Mouse (Mus musculus) C2C12 (cell line): ENCODE data around the gene Gm3448. TPM values are rescaled to one million over a fixed set of nuclear protein-coding genes. Genes with fewer than 3 reads are reported as not detected.
"Not testable (repeated sequence)": the region's sequence is repeated elsewhere in the genome, so short reads cannot be mapped to it uniquely, and the experiment has no call there.

ENCODE experiments used
- H3K27me3 ChIP-seq: one replicate; pipeline ENCODE4 v1.6.1; 2011; ENCODE audit not compliant: control insufficient read depth, insufficient read depth, insufficient read length
- H3K36me3 ChIP-seq: one replicate; pipeline ENCODE4 v1.6.1; 2011; ENCODE audit not compliant: control insufficient read depth, insufficient read depth
- H3K4me3 ChIP-seq: one replicate; pipeline ENCODE4 v1.5.1; 2011; ENCODE audit warnings: mild to moderate bottlenecking, control low read depth; ENCODE audit not compliant: poor library complexity, insufficient read depth, severe bottlenecking
- H3K79me2 ChIP-seq: one replicate; pipeline ENCODE4 v1.6.1; 2011; ENCODE audit not compliant: control insufficient read depth, insufficient read depth
- H3K79me3 ChIP-seq: one replicate; pipeline ENCODE4 v1.6.1; 2011; ENCODE audit warnings: low read depth, control low read depth
- H3ac ChIP-seq: one replicate; pipeline ENCODE3; 2011; ENCODE audit warnings: low read depth; ENCODE audit not compliant: control insufficient read depth, insufficient read length
- CEBPB ChIP-seq: IDR thresholded peaks from one replicate; pipeline ENCODE4 v1.6.1; 2011; ENCODE audit warnings: low read depth, mild to moderate bottlenecking, control low read depth, moderate library complexity
- CTCF ChIP-seq: IDR thresholded peaks from one replicate; pipeline ENCODE4 v1.5.1; 2011; ENCODE audit not compliant: control insufficient read depth, insufficient read depth, insufficient read length
- FOSL1 ChIP-seq: IDR thresholded peaks from one replicate; pipeline ENCODE4 v1.8.0; 2011; ENCODE audit warnings: mild to moderate bottlenecking, low read length; ENCODE audit not compliant: poor library complexity, insufficient read depth, severe bottlenecking
- MAX ChIP-seq: IDR thresholded peaks from one replicate; pipeline ENCODE4 v1.6.1; 2011; ENCODE audit warnings: mild to moderate bottlenecking, control low read depth
- MYOD1 ChIP-seq: IDR thresholded peaks from one replicate; pipeline ENCODE4 v1.6.1; 2011; ENCODE audit warnings: low read depth; ENCODE audit not compliant: control insufficient read depth, insufficient read length
- MYOG ChIP-seq: IDR thresholded peaks from one replicate; pipeline ENCODE4 v1.6.1; 2011; ENCODE audit not compliant: control insufficient read depth, insufficient read length; ENCODE audit errors: extremely low read depth
- USF1 ChIP-seq: IDR thresholded peaks from one replicate; pipeline ENCODE4 v1.6.1; 2011; ENCODE audit warnings: low read depth, mild to moderate bottlenecking, control low read depth, moderate library complexity
- polyA plus RNA-seq: library from polyadenylated mRNA; unstranded; fragments of >200 nt; fragmentation: generic; extraction: Trizol; gene quantifications from one replicate; pipeline ENCODE4 v1.2.1, GENCODE M21; 2012; ENCODE audit warnings: missing spikeins

The Gm3448 gene
- polyA plus RNA-seq, 1 experiment = 0.49 TPM

- H3K4me3 ChIP-seq = no peak overlapping the region
- no peak overlapping the region for H3ac ChIP-seq
- H3K36me3 ChIP-seq = peaks cover 12% of the 10 kb centered on the region
- TF ChIP-seq MYOG (no peak), FOSL1 (no peak), CTCF (peak; percentile 37), MYOD1 (no peak), USF1 (no peak)
- H3K27me3 ChIP-seq = no peaks in the 10 kb centered on the region
- H3K79me2 ChIP-seq = no peaks in the 10 kb centered on the region
- no peaks in the 10 kb centered on the region for H3K79me3 ChIP-seq
These were observed 24.2 kb upstream of the Gm3448 start for GRCm38 (mm10) chr17:15065391-15066024.

- Histone ChIP-seq H3K79me3 (no peaks in the 10 kb centered on the region), H3K36me3 (peaks cover 27% of the 10 kb centered on the region), H3K79me2 (no peaks in the 10 kb centered on the region), H3K4me3 (no peak overlapping the region), H3K27me3 (no peaks in the 10 kb centered on the region), H3ac (no peak overlapping the region)
- TF ChIP-seq USF1 (no peak), CTCF (no peak), MYOD1 (no peak), FOSL1 (no peak), MYOG (no peak), CEBPB (no peak), MAX (no peak)
These were observed 19.0 kb upstream of the Gm3448 start for GRCm38 (mm10) chr17:15060356-15060755.

GRCm38 (mm10) chr17:15059646-15060045 is 18.3 kb upstream of the Gm3448 start:
- no peak for TF ChIP-seq MYOG
- no peak for TF ChIP-seq USF1
- TF ChIP-seq FOSL1 = no peak
- TF ChIP-seq MYOD1 = no peak
- no peak for TF ChIP-seq CTCF
- no peak for TF ChIP-seq MAX
- no peak for TF ChIP-seq CEBPB
- peaks cover 1% of the 10 kb centered on the region for H3K79me3 ChIP-seq
- no peak overlapping the region for H3ac ChIP-seq
- no peak overlapping the region for H3K4me3 ChIP-seq
- H3K36me3 ChIP-seq = peaks cover 27% of the 10 kb centered on the region
- H3K79me2 ChIP-seq = no peaks in the 10 kb centered on the region
- no peaks in the 10 kb centered on the region for H3K27me3 ChIP-seq

- no peaks in the 10 kb centered on the region for H3K27me3 ChIP-seq
- no peak overlapping the region for H3ac ChIP-seq
- TF ChIP-seq CTCF (no peak), MYOD1 (no peak), MYOG (no peak), FOSL1 (no peak), MAX (no peak), USF1 (no peak), CEBPB (no peak)
- peaks cover 2% of the 10 kb centered on the region for H3K79me3 ChIP-seq
- H3K4me3 ChIP-seq = no peak overlapping the region
- H3K36me3 ChIP-seq = peaks cover 20% of the 10 kb centered on the region
- H3K79me2 ChIP-seq = no peaks in the 10 kb centered on the region
These were observed 16.8 kb upstream of the Gm3448 start for GRCm38 (mm10) chr17:15058161-15058591.

- TF ChIP-seq USF1 = no peak
- TF ChIP-seq FOSL1 = no peak
- no peak for TF ChIP-seq MAX
- TF ChIP-seq CEBPB = no peak
- TF ChIP-seq CTCF = no peak
- TF ChIP-seq MYOG = no peak
- TF ChIP-seq MYOD1 = no peak
- Histone ChIP-seq H3ac (no peak overlapping the region), H3K79me2 (no peaks in the 10 kb centered on the region), H3K4me3 (no peak overlapping the region), H3K79me3 (peaks cover 2% of the 10 kb centered on the region), H3K27me3 (no peaks in the 10 kb centered on the region), H3K36me3 (peaks cover 15% of the 10 kb centered on the region)
These were observed 14.6 kb upstream of the Gm3448 start for GRCm38 (mm10) chr17:15055925-15056324.

GRCm38 (mm10) chr17:15053829-15054200 is 12.5 kb upstream of the Gm3448 start:
- H3K4me3 ChIP-seq, H3K79me3 ChIP-seq, H3K36me3 ChIP-seq, H3ac ChIP-seq, H3K79me2 ChIP-seq, H3K27me3 ChIP-seq: not testable (repeated sequence)

GRCm38 (mm10) chr17:15053183-15053828 is 12.0 kb upstream of the Gm3448 start:
- H3ac ChIP-seq, H3K79me3 ChIP-seq, H3K79me2 ChIP-seq, H3K4me3 ChIP-seq, H3K27me3 ChIP-seq, H3K36me3 ChIP-seq: not testable (repeated sequence)

- not testable (repeated sequence) for H3ac ChIP-seq, H3K27me3 ChIP-seq, H3K4me3 ChIP-seq, H3K79me2 ChIP-seq, H3K79me3 ChIP-seq, H3K36me3 ChIP-seq
These were observed 11.4 kb upstream of the Gm3448 start for GRCm38 (mm10) chr17:15052766-15053165.

- not testable (repeated sequence) for H3K79me2 ChIP-seq, H3K36me3 ChIP-seq, H3ac ChIP-seq, H3K79me3 ChIP-seq, H3K27me3 ChIP-seq, H3K4me3 ChIP-seq
These were observed 9.0 kb upstream of the Gm3448 start for GRCm38 (mm10) chr17:15050338-15050737.
